Mouse (Mus musculus) neural tube, embryonic 11.5 days (tissue): Measurements from ENCODE around the gene Utp4. TPM values are rescaled to one million over a fixed set of nuclear protein-coding genes. Genes with fewer than 3 reads are reported as not detected.
"Not testable (repeated sequence)": the region's sequence is repeated elsewhere in the genome, so short reads cannot be mapped to it uniquely, and the experiment has no call there.

Experiments
- ATAC-seq: fragments of 200-750 bp; cut with Nextera tagmentation; 2 replicates; pipeline ENCODE4 v1.8.0; 2017; ENCODE audit warnings: moderate number of reproducible peaks, mild to moderate bottlenecking, moderate TSS enrichment, moderate library complexity; ENCODE audit not compliant: insufficient read depth, low FRiP score, low TSS enrichment
- DNase-seq: peaks from one replicate; pipeline ENCODE4 v3.0.0-alpha.2; 2015; ENCODE audit warnings: low spot score
- H3K27ac ChIP-seq: fragments of 300-500 bp; sonication (generic); 2 replicates; pipeline ENCODE4 v1.5.1; 2014; ENCODE audit warnings: low read depth, mild to moderate bottlenecking, low read length
- H3K27me3 ChIP-seq: fragments of 300-500 bp; sonication (generic); 2 replicates; pipeline ENCODE4 v1.6.1; 2014; ENCODE audit warnings: mild to moderate bottlenecking, low read length, mixed read lengths; ENCODE audit not compliant: control insufficient read depth, insufficient read depth
- H3K36me3 ChIP-seq: fragments of 300-500 bp; sonication (generic); 2 replicates; pipeline ENCODE4 v1.6.1; 2014; ENCODE audit warnings: mild to moderate bottlenecking, low read length, moderate library complexity, mixed read lengths; ENCODE audit not compliant: control insufficient read depth, insufficient read depth
- H3K4me1 ChIP-seq: fragments of 300-500 bp; sonication (generic); 2 replicates; pipeline ENCODE4 v1.6.1; 2014; ENCODE audit warnings: low read length, mixed read lengths; ENCODE audit not compliant: control insufficient read depth, insufficient read depth
- H3K4me2 ChIP-seq: fragments of 300-500 bp; sonication (generic); 2 replicates; pipeline ENCODE4 v1.6.1; 2014; ENCODE audit warnings: low read depth, mild to moderate bottlenecking, moderate library complexity
- H3K4me3 ChIP-seq: fragments of 300-500 bp; sonication (generic); 2 replicates; pipeline ENCODE4 v1.5.1; 2014; ENCODE audit warnings: low read depth, low read length
- H3K9ac ChIP-seq: fragments of 300-500 bp; sonication (generic); 2 replicates; pipeline ENCODE4 v1.6.1; 2014; ENCODE audit warnings: mild to moderate bottlenecking, low read length
- H3K9me3 ChIP-seq: fragments of 300-500 bp; sonication (generic); 2 replicates; pipeline ENCODE4 v1.6.1; 2016; ENCODE audit warnings: low read length; ENCODE audit not compliant: control insufficient read depth
- WGBS: fragments of 180-500 bp; shearing (Covaris S2); extraction: QIAGEN DNeasy Blood & Tissue Kit; methylation state at CpG from one replicate; pipeline ENCODE4 v1.1.7; 2014; 5-methylcytosine and 5-hydroxymethylcytosine counted together
- polyA plus RNA-seq: library from polyadenylated mRNA; unstranded; fragments of >200 nt; fragmentation: Nextera tagmentation; extraction: Ambion mirVana; gene quantifications from 2 replicates; pipeline ENCODE4 v1.2.1, GENCODE M21; 2014

The Utp4 gene
- polyA plus RNA-seq, 1 experiment from 2014 or later: 80.0 TPM

DNA sequence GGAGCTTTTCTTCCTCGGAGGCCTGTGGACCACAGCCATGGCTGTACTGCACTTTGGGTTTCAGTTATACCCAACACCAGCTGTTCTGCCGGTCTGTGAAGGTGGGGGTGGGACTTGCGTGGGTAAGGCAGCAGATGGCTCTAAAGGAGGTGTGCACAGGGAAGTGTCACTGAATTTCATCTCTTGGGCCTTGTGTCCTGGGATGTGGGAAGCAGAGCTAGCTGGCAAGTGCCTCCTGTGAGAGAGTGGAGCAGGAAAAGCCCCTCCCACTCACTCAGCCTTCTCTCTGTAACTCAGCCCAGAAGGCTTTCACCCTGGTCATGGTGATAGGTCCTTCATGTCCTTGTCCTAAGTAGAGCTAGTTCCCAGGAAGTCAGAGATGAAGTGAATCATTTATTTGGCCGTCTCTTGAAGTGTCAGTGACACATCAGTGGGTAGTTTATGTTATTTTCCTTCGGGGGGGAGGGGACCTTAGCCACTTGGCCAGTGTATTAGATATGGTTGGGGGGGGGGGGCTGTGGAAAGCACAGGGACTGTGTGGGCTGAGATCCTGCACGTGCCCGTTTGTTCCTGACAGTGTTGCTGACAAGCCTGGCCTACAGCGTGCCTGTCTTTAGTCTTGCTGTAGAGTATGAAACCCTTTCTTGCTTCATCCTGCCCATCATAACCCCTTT lies 26.4 kb downstream of the Utp4 start:
- no peak for DNase-seq
- H3K4me2 ChIP-seq: no peak overlapping the region
- no peaks in the 10 kb centered on the region for H3K9me3 ChIP-seq
- no peak overlapping the region for H3K27ac ChIP-seq
- no peak overlapping the region for H3K9ac ChIP-seq
- no peak for ATAC-seq
- H3K27me3 ChIP-seq: no peaks in the 10 kb centered on the region
- no peaks in the 10 kb centered on the region for H3K4me1 ChIP-seq
- 93% methylated on average over 8 of the region's 8 CpGs for WGBS
- H3K36me3 ChIP-seq: peaks cover 34% of the 10 kb centered on the region
- H3K4me3 ChIP-seq: no peak overlapping the region

DNA sequence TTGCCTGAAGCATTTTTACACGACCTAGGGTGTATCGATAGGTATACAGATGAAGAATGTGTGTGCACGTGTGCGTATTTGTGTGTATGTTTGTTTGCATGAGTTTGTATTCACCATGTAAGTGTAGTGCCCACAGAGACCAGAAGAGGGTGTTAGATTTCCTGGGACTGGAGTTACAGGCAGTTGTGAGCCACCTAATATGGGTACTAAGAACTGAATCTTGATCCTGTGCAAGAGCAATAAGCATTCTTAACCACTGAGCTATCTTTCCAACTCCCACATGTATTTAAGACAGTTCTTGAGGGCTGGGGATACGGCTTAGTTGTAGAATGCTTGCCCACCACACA lies 26.9 kb downstream of the Utp4 start:
- WGBS: 97% methylated on average over 5 of the region's 5 CpGs
- H3K4me1 ChIP-seq: no peaks in the 10 kb centered on the region

DNA sequence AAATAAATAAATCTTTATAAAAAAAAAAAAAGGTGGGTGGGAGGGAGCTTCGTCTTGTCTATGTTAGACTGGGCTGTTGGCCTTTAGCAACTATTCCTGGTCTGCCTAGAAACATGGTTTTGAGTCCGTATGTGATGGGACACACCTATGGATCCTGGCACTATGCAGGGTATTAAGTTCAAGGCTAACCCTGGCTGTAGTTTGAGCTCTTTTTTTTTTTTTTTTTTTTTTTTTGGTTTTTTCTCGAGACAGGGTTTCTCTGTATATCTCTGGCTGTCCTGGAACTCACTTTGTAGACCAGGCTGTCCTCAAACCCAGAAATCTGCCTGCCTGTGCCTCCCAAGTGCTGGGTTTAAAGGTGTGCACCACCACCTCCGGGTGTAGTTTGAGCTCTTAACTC lies 30.6 kb downstream of the Utp4 start:
- WGBS: 89% methylated on average over 4 of the region's 4 CpGs
- Histone ChIP-seq H3K4me3 (no peak overlapping the region), H3K4me1 (no peaks in the 10 kb centered on the region), H3K9ac (no peak overlapping the region), H3K4me2 (no peak overlapping the region), H3K27ac (no peak overlapping the region), H3K36me3 (peaks cover 20% of the 10 kb centered on the region), H3K9me3 (no peaks in the 10 kb centered on the region), H3K27me3 (no peaks in the 10 kb centered on the region)
- DNase-seq: no peak
- no peak for ATAC-seq

More for the DNA sequence above, 26.9 kb downstream of the Utp4 start:
- Histone ChIP-seq H3K9ac (no peak overlapping the region), H3K36me3 (peaks cover 34% of the 10 kb centered on the region), H3K4me2 (no peak overlapping the region), H3K27me3 (no peaks in the 10 kb centered on the region), H3K27ac (no peak overlapping the region), H3K9me3 (no peaks in the 10 kb centered on the region), H3K4me3 (no peak overlapping the region)
- ATAC-seq (no peak), DNase-seq (no peak)

DNA sequence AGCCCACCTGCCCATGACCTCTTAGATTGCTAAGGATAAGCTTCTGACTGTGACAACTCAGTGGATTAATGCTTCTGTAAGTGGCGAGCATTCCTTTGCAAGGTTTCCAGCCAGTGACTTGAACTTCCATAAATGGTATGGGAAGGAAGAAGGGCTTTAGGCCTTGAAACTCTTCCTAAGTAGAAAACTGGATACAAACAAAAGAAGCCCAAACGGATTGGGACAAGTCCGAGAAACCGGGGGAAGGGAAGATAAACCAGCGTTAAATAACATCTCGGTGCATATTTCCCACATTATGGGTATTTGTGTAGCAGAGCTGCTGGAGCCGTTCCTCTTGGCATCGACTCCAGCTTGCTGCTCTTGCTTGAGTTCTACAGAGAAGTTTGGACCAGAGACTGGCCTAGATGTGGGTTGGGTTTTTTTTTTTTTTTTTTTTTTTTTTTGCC lies 31.5 kb downstream of the Utp4 start:
- Histone ChIP-seq H3K27ac (no peak overlapping the region), H3K4me1 (no peaks in the 10 kb centered on the region), H3K36me3 (peaks cover 13% of the 10 kb centered on the region), H3K9me3 (no peaks in the 10 kb centered on the region), H3K9ac (no peak overlapping the region), H3K4me2 (no peak overlapping the region), H3K4me3 (no peak overlapping the region), H3K27me3 (no peaks in the 10 kb centered on the region)
- 90% methylated on average over 8 of the region's 8 CpGs for WGBS
- DNase-seq: no peak
- ATAC-seq: no peak

DNA sequence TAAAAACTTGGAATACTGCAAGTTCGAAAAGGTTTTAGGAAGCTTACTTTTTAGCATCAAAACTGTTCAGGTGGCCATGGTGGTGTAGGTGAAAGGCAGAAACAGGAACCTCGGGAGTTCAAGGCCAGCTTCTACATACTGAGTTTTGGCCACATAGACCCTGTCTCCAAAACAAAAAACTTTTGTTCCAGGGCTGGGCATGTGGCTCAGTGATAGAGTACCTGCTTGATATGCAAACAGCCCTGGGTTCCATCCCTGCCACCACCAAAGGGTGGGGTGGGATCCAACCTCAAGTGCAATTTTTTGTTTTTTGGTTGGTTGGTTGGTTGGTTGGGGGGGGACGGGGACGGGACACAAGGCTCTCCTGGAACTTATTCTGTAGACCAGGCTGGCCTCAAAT lies 32.0 kb downstream of the Utp4 start:
- H3K4me2 ChIP-seq: no peak overlapping the region
- no peaks in the 10 kb centered on the region for H3K9me3 ChIP-seq
- H3K4me3 ChIP-seq: no peak overlapping the region
- H3K27ac ChIP-seq: no peak overlapping the region
- no peaks in the 10 kb centered on the region for H3K27me3 ChIP-seq
- H3K36me3 ChIP-seq: peaks cover 8% of the 10 kb centered on the region
- 90% methylated on average over 4 of the region's 4 CpGs for WGBS
- no peak for ATAC-seq
- no peak for DNase-seq
- H3K9ac ChIP-seq: no peak overlapping the region
- no peaks in the 10 kb centered on the region for H3K4me1 ChIP-seq

DNA sequence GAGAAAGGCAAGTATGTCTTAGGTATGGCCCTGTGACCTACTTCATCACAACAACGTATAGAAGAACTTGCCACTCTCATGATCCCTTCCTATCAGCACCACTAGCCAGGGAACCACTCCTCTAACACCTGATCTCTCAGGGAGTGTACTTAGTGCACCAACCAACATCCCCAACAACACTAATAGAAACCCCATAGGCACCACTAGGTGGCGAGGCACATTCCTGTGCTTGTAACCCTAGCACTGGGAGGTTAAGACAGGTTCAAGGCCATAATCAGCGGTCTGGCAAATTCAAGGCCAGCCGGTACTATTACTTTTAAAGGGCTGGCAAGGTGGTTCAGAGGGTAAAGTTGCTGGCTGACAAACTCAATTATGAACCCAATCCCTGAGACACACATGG lies 33.8 kb downstream of the Utp4 start:
- Histone ChIP-seq H3K27me3 (no peaks in the 10 kb centered on the region), H3K4me3 (no peak overlapping the region), H3K4me1 (no peaks in the 10 kb centered on the region), H3K9me3 (no peaks in the 10 kb centered on the region), H3K4me2 (no peak overlapping the region), H3K36me3 (peaks cover 6% of the 10 kb centered on the region), H3K9ac (no peak overlapping the region), H3K27ac (no peak overlapping the region)
- WGBS: 46% methylated on average over 4 of the region's 4 CpGs
- ATAC-seq (no peak), DNase-seq (peak; percentile 36)

DNA sequence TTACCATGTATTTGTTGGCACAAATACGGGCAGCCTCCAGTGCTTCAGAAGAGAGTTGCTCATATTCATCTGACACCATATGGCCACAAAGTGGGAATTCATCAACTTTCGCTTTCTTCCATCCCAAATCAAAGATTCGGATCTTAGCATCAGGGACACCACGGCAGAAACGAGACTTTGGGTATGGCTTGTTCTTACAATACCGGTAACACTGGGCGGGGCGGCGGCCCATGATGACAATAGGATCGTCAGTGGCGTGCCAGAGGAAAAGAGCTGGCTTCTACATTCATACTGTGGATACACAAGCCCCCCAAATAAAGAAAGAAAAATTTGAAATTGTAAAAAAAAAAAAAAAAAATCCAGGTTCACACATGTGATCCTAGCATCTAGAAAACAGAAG lies 34.7 kb downstream of the Utp4 start:
- not testable (repeated sequence) for ATAC-seq, H3K4me3 ChIP-seq, H3K4me2 ChIP-seq, H3K36me3 ChIP-seq, H3K9ac ChIP-seq, DNase-seq, H3K27me3 ChIP-seq, H3K4me1 ChIP-seq, H3K9me3 ChIP-seq, H3K27ac ChIP-seq
- 86% methylated on average over 10 of the region's 11 CpGs for WGBS

DNA sequence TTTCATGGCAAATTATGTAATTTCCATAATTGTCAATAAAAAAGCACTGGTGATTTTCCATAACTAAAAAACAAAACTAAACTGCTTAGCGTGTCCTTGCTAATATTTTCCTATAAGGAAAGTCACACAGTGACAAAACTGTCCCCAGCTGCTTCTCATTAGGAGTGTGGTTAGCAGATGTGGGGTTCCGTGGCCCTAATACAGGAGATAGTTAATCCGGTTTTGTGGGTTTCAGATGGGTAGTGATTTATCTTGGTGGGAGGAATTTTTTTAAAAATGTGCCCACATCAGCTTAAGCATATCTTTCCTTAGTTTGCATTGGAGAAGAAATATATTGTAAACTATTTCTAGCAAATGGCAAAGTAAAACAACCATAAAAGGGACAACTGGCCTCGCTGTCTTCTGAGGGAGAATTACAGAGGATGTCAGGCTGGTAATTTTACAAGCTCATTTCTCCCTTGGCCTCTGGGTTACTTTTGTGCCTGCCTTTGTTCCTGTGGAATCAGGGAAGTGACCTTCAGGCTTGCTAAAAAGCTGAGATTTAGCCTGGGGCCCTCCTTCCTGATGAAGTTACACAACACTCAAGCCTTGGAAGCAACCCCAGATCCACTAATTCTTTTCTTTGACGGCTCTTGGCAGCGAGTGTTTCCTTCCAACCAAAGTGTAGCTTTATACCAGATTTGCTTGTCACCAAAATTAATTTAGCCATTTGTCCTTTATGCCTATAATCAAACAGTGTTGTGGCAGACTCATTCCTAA lies 35.9 kb downstream of the Utp4 start:
- Histone ChIP-seq H3K36me3 (no peaks in the 10 kb centered on the region), H3K27me3 (0 out of 2 replicates have a peak, but pooled peaks cover 3% of the 10 kb centered on the region), H3K27ac (no peak overlapping the region), H3K9ac (no peak overlapping the region), H3K4me2 (no peak overlapping the region), H3K4me1 (no peaks in the 10 kb centered on the region), H3K4me3 (no peak overlapping the region), H3K9me3 (no peaks in the 10 kb centered on the region)
- 45% methylated on average over 6 of the region's 6 CpGs for WGBS
- ATAC-seq (no peak), DNase-seq (no peak)

DNA sequence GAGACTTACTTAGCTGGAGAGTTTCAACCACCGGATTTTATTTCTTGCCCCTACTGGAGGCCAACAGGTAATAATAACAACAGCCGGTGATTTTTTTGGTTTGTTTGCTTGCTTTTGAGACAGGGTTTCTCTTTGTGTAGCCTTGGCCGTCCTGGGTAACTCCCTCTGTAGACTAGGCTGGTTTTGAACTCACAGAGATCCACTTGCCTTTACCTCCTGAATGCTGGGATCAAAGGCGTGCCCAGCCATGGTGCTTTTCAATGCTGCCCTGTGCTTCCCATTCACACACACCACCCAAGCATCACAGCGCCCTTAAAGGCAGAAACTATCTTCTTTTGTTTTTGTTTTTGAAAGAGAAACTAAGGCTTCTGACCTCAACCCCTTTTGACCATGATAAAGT lies 36.5 kb downstream of the Utp4 start:
- WGBS: 78% methylated on average over 5 of the region's 5 CpGs
- ATAC-seq (no peak), DNase-seq (no peak)
- Histone ChIP-seq H3K27ac (no peak overlapping the region), H3K36me3 (no peaks in the 10 kb centered on the region), H3K9ac (no peak overlapping the region), H3K4me3 (no peak overlapping the region), H3K4me2 (no peak overlapping the region), H3K9me3 (no peaks in the 10 kb centered on the region), H3K27me3 (0 out of 2 replicates have a peak, but pooled peaks cover 3% of the 10 kb centered on the region), H3K4me1 (no peaks in the 10 kb centered on the region)
